13 mouse cellular contexts compared by ENCODE assay signal in genomic region chr8:107518726-107519125, GRCm38 (mm10).
"Had no signal": no experiment of that assay in that cellular context is flagged by ENCODE, and none has a peak within 500 bp of the region (broad histone marks: within the 10 kb centered on the region; RNA-seq: fewer than 3 reads in every experiment).

No protein-coding gene starts in this region.

- H3K4me2 ChIP-seq: midbrain, embryonic 12.5 days had no signal

- H3K27ac ChIP-seq: liver, embryonic 14.5 days; midbrain, embryonic 12.5 days had no signal

- ATAC-seq: intestine, embryonic 16.5 days; lung, postnatal 0 days had no signal

- H3K4me3 ChIP-seq: midbrain, embryonic 12.5 days had no signal

- H3K9ac ChIP-seq: liver, embryonic 14.5 days; midbrain, embryonic 12.5 days had no signal

- DNase-seq: kidney, adult 8-10 months; kidney, postnatal 25 days; lung, adult 2 months; lung, postnatal 4 days; retina, postnatal 1 day; right cerebral cortex, postnatal 4 days; spleen, adult 18-20 months; thymus, adult 2 months; thymus, postnatal 25 days had no signal

- H3K4me1 ChIP-seq: midbrain, embryonic 12.5 days had no signal

- H3K9me3 ChIP-seq: midbrain, embryonic 12.5 days had no signal

- H3K27me3 ChIP-seq: midbrain, embryonic 12.5 days had no signal
